Mouse (Mus musculus): ENCODE measurements around the gene Gm47289. TPM values are rescaled to one million over a fixed set of nuclear protein-coding genes. Genes with fewer than 3 reads are reported as not detected.

The Gm47289 gene
- polyA plus RNA-seq, 2 experiments = not detected

- no peak for ATAC-seq (ENCODE audit: insufficient read depth)
- Histone ChIP-seq H3K27ac (no peak overlapping the region), H3K27me3 (ENCODE audit: control insufficient read depth, insufficient read depth, low read length) (no peaks in the 10 kb centered on the region), H3K36me3 (replicated peaks; ENCODE audit: control insufficient read depth, insufficient read depth, low read depth) (no peaks in the 10 kb centered on the region), H3K9ac (replicated peaks) (no peak overlapping the region), H3K4me2 (ENCODE audit: low read depth) (no peak overlapping the region), H3K4me1 (replicated peaks; ENCODE audit: control insufficient read depth in 2 of 2, insufficient read depth in 2 of 2, low read length in 1 of 2) (no peaks in the 10 kb centered on the region), H3K9me3 (ENCODE audit: control insufficient read depth, low read length) (no peaks in the 10 kb centered on the region), H3K4me3 (ENCODE audit: insufficient read depth in 1 of 2, low read depth in 2 of 2, low read length in 2 of 2) (no peak overlapping the region)
- 61% methylated on average over 5 of the region's 5 CpGs for WGBS (ENCODE audit: insufficient replicate concordance)
- TF ChIP-seq CTCF (IDR thresholded peaks at IDR 0.05; ENCODE audit: low read depth) = no peak
- no peak for TF ChIP-seq EP300 (IDR thresholded peaks at IDR 0.05; ENCODE audit: low read depth)
- no peak for DNase-seq (ENCODE audit: low read depth in 3 of 3, low spot score in 3 of 3)
Measured at GRCm38 (mm10) chr9:119142066-119142465, 16.9 kb upstream of the Gm47289 start.

- 67% methylated on average over 9 of the region's 9 CpGs for WGBS (ENCODE audit: insufficient replicate concordance)
- Histone ChIP-seq H3K27me3 (ENCODE audit: control insufficient read depth, insufficient read depth, low read length) (no peaks in the 10 kb centered on the region), H3K9me3 (ENCODE audit: control insufficient read depth, low read length) (no peaks in the 10 kb centered on the region), H3K27ac (no peak overlapping the region), H3K4me3 (ENCODE audit: insufficient read depth in 1 of 2, low read depth in 2 of 2, low read length in 2 of 2) (no peak overlapping the region), H3K4me1 (replicated peaks; ENCODE audit: control insufficient read depth in 2 of 2, insufficient read depth in 2 of 2, low read length in 1 of 2) (no peaks in the 10 kb centered on the region), H3K4me2 (ENCODE audit: low read depth) (no peak overlapping the region), H3K36me3 (replicated peaks; ENCODE audit: control insufficient read depth, insufficient read depth, low read depth) (no peaks in the 10 kb centered on the region), H3K9ac (replicated peaks) (no peak overlapping the region)
- ATAC-seq (ENCODE audit: insufficient read depth) (no peak), DNase-seq (ENCODE audit: low read depth in 3 of 3, low spot score in 3 of 3) (no peak)
- TF ChIP-seq EP300 (IDR thresholded peaks at IDR 0.05; ENCODE audit: low read depth) = no peak
- TF ChIP-seq CTCF (IDR thresholded peaks at IDR 0.05; ENCODE audit: low read depth) = no peak
Measured at GRCm38 (mm10) chr9:119143372-119143771, 15.6 kb upstream of the Gm47289 start.

GRCm38 (mm10) chr9:119144696-119145095, 14.3 kb upstream of the Gm47289 start:
- no peaks in the 10 kb centered on the region for H3K36me3 ChIP-seq (replicated peaks; ENCODE audit: control insufficient read depth, insufficient read depth, low read depth)
- no peak for ATAC-seq (ENCODE audit: insufficient read depth)
- no peaks in the 10 kb centered on the region for H3K4me1 ChIP-seq (replicated peaks; ENCODE audit: control insufficient read depth in 2 of 2, insufficient read depth in 2 of 2, low read length in 1 of 2)
- H3K9ac ChIP-seq (replicated peaks) = no peak overlapping the region
- H3K9me3 ChIP-seq (ENCODE audit: control insufficient read depth, low read length) = no peaks in the 10 kb centered on the region
- H3K27ac ChIP-seq = no peak overlapping the region
- DNase-seq (ENCODE audit: low read depth in 3 of 3, low spot score in 3 of 3) = no peak
- no peak overlapping the region for H3K4me2 ChIP-seq (ENCODE audit: low read depth)
- no peak for TF ChIP-seq CTCF (IDR thresholded peaks at IDR 0.05; ENCODE audit: low read depth)
- no peak for TF ChIP-seq EP300 (IDR thresholded peaks at IDR 0.05; ENCODE audit: low read depth)
- 74% methylated on average over 8 of the region's 8 CpGs for WGBS (ENCODE audit: insufficient replicate concordance)
- no peak overlapping the region for H3K4me3 ChIP-seq (ENCODE audit: insufficient read depth in 1 of 2, low read depth in 2 of 2, low read length in 2 of 2)
- no peaks in the 10 kb centered on the region for H3K27me3 ChIP-seq (ENCODE audit: control insufficient read depth, insufficient read depth, low read length)

GRCm38 (mm10) chr9:119145137-119145536, 13.8 kb upstream of the Gm47289 start:
- H3K36me3 ChIP-seq (replicated peaks; ENCODE audit: control insufficient read depth, insufficient read depth, low read depth) = no peaks in the 10 kb centered on the region
- no peak overlapping the region for H3K9ac ChIP-seq (replicated peaks)
- 53% methylated on average over 10 of the region's 10 CpGs for WGBS (ENCODE audit: insufficient replicate concordance)
- no peak for ATAC-seq (ENCODE audit: insufficient read depth)
- DNase-seq (ENCODE audit: low read depth in 3 of 3, low spot score in 3 of 3) = no peak
- H3K4me3 ChIP-seq (ENCODE audit: insufficient read depth in 1 of 2, low read depth in 2 of 2, low read length in 2 of 2) = no peak overlapping the region
- H3K27me3 ChIP-seq (ENCODE audit: control insufficient read depth, insufficient read depth, low read length) = no peaks in the 10 kb centered on the region
- no peaks in the 10 kb centered on the region for H3K9me3 ChIP-seq (ENCODE audit: control insufficient read depth, low read length)
- H3K4me1 ChIP-seq (replicated peaks; ENCODE audit: control insufficient read depth in 2 of 2, insufficient read depth in 2 of 2, low read length in 1 of 2) = no peaks in the 10 kb centered on the region
- TF ChIP-seq EP300 (IDR thresholded peaks at IDR 0.05; ENCODE audit: low read depth) (no peak), CTCF (IDR thresholded peaks at IDR 0.05; ENCODE audit: low read depth) (no peak)
- no peak overlapping the region for H3K27ac ChIP-seq
- no peak overlapping the region for H3K4me2 ChIP-seq (ENCODE audit: low read depth)

GRCm38 (mm10) chr9:119145638-119146037, 13.3 kb upstream of the Gm47289 start:
- Histone ChIP-seq H3K27me3 (ENCODE audit: control insufficient read depth, insufficient read depth, low read length) (no peaks in the 10 kb centered on the region), H3K27ac (no peak overlapping the region), H3K36me3 (replicated peaks; ENCODE audit: control insufficient read depth, insufficient read depth, low read depth) (no peaks in the 10 kb centered on the region), H3K4me2 (ENCODE audit: low read depth) (no peak overlapping the region), H3K4me1 (replicated peaks; ENCODE audit: control insufficient read depth in 2 of 2, insufficient read depth in 2 of 2, low read length in 1 of 2) (no peaks in the 10 kb centered on the region), H3K4me3 (ENCODE audit: insufficient read depth in 1 of 2, low read depth in 2 of 2, low read length in 2 of 2) (no peak overlapping the region), H3K9ac (replicated peaks) (no peak overlapping the region), H3K9me3 (ENCODE audit: control insufficient read depth, low read length) (no peaks in the 10 kb centered on the region)
- 61% methylated on average over 6 of the region's 6 CpGs for WGBS (ENCODE audit: insufficient replicate concordance)
- ATAC-seq (ENCODE audit: insufficient read depth) (no peak), DNase-seq (ENCODE audit: low read depth in 3 of 3, low spot score in 3 of 3) (no peak)
- TF ChIP-seq CTCF (IDR thresholded peaks at IDR 0.05; ENCODE audit: low read depth) (no peak), EP300 (IDR thresholded peaks at IDR 0.05; ENCODE audit: low read depth) (no peak)

All from liver, embryonic 14.5 days (tissue).